In the genomic region with DNA sequence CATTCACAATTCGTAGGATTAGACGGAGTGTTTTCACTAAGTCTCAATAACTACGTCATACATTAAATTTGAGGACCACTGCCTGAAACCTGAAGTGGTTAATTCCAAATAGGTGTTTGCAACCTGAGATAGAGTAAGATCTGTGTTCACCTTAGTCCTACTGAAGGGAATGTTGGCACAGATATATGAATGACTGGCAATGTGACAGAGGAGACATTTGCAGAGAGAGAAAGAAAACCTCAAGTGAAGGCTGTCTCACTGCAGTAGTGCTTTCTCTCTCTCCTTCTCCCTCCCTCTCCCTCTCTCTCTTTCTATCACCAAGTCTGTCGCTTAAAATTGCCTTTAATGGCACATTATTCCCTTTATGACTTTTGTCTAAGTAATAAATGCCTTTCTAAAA, we compare ENCODE assay signal across 17 mouse cellular contexts.
"Had no signal": no experiment of that assay in that cellular context is flagged by ENCODE, and none has a peak within 500 bp of the region (broad histone marks: within the 10 kb centered on the region; RNA-seq: fewer than 3 reads in every experiment).

No protein-coding gene starts in this region.

- DNase-seq: gastrocnemius, postnatal 10 days; gastrocnemius, postnatal 25 days; heart, adult 18-20 months; heart, postnatal 10 days; heart, postnatal 4 days; kidney, adult 11 months; kidney, adult 2 months; kidney, adult 9 months; kidney, postnatal 14 days; kidney, postnatal 36 days; layer of hippocampus, adult 9-11 months; layer of hippocampus, postnatal 36 days; left cerebral cortex, postnatal 4 days had no signal

- ATAC-seq: hindbrain, embryonic 16.5 days; inflammation-experienced regulatory T-cells, adult 6 months; intestine, embryonic 16.5 days; liver, embryonic 12.5 days had no signal
